Mouse (Mus musculus) myocyte (in vitro differentiated cells): ENCODE results near the gene Plce1. TPM values are rescaled to one million over a fixed set of nuclear protein-coding genes. Genes with fewer than 3 reads are reported as not detected.

Source experiments
- H3K27me3 ChIP-seq: one replicate; pipeline ENCODE4 v1.6.1; 2011; ENCODE audit not compliant: control insufficient read depth, insufficient read depth, insufficient read length
- H3K36me3 ChIP-seq: one replicate; pipeline ENCODE4 v1.6.1; 2011; ENCODE audit not compliant: control insufficient read depth, insufficient read depth
- H3K4me2 ChIP-seq: one replicate; pipeline ENCODE4 v1.6.1; 2011; ENCODE audit warnings: low read depth, control low read depth
- H3K4me3 ChIP-seq: one replicate; pipeline ENCODE4 v1.5.1; 2011; ENCODE audit warnings: mild to moderate bottlenecking, control low read depth, moderate library complexity
- H3K79me2 ChIP-seq: one replicate; pipeline ENCODE4 v1.6.1; 2011; ENCODE audit not compliant: control insufficient read depth, insufficient read depth
- H3ac ChIP-seq: one replicate; pipeline ENCODE4 v1.6.1; 2011; ENCODE audit not compliant: control insufficient read depth, insufficient read length
- CEBPB ChIP-seq: IDR thresholded peaks from 2 replicates; pipeline ENCODE4 v1.6.1; 2011; ENCODE audit warnings: mild to moderate bottlenecking, moderate library complexity; ENCODE audit not compliant: poor library complexity, insufficient read depth, severe bottlenecking
- E2F4 ChIP-seq: IDR thresholded peaks from one replicate; pipeline ENCODE4 v1.6.1; 2011; ENCODE audit warnings: mild to moderate bottlenecking, control low read depth, moderate library complexity; ENCODE audit not compliant: insufficient read depth
- MAX ChIP-seq: IDR thresholded peaks from one replicate; pipeline ENCODE4 v1.6.1; 2011; ENCODE audit warnings: low read depth, mild to moderate bottlenecking, control low read depth
- MYOD1 ChIP-seq, 3 experiments: IDR thresholded peaks; one replicate each; pipeline ENCODE4 v1.6.1; 2011; ENCODE audit warnings: control low read depth in 2 of 3, low read depth in 2 of 3, mild to moderate bottlenecking in 2 of 3, moderate library complexity in 1 of 3; ENCODE audit not compliant: insufficient read length in 2 of 3, control insufficient read depth in 1 of 3
- MYOG ChIP-seq, 3 experiments: IDR thresholded peaks; one replicate each; pipeline ENCODE4 v1.6.1; 2011; ENCODE audit warnings: control low read depth in 2 of 3, low read depth in 2 of 3, mild to moderate bottlenecking in 2 of 3; ENCODE audit not compliant: insufficient read length in 2 of 3, control insufficient read depth in 1 of 3, insufficient read depth in 1 of 3
- POLR2A ChIP-seq: IDR thresholded peaks from one replicate; pipeline ENCODE4 v1.6.1; 2011; ENCODE audit warnings: low read depth, mild to moderate bottlenecking, control low read depth, moderate library complexity; ENCODE audit not compliant: insufficient read length
- POLR2AphosphoS2 ChIP-seq: IDR thresholded peaks from one replicate; pipeline ENCODE4 v1.6.1; 2011; ENCODE audit warnings: low read depth, control low read depth; ENCODE audit not compliant: insufficient read length
- REST ChIP-seq: IDR thresholded peaks from one replicate; pipeline ENCODE4 v1.6.1; 2011; ENCODE audit warnings: mild to moderate bottlenecking, control low read depth, moderate library complexity; ENCODE audit not compliant: insufficient read depth, insufficient read length
- SRF ChIP-seq: IDR thresholded peaks from one replicate; pipeline ENCODE4 v1.6.1; 2011; ENCODE audit warnings: low read depth; ENCODE audit not compliant: control insufficient read depth, insufficient read length
- TCF12 ChIP-seq: IDR thresholded peaks from one replicate; pipeline ENCODE4 v1.6.1; 2011; ENCODE audit warnings: mild to moderate bottlenecking, control low read depth; ENCODE audit not compliant: poor library complexity, insufficient read depth, severe bottlenecking
- TCF3 ChIP-seq: IDR thresholded peaks from one replicate; pipeline ENCODE4 v1.6.1; 2011; ENCODE audit warnings: low read depth, control low read depth; ENCODE audit not compliant: insufficient read length
- USF1 ChIP-seq: IDR thresholded peaks from one replicate; pipeline ENCODE4 v1.6.1; 2011; ENCODE audit warnings: low read depth, mild to moderate bottlenecking, control low read depth, moderate library complexity
- polyA plus RNA-seq: library from polyadenylated mRNA; unstranded; fragments of >200 nt; fragmentation: generic; extraction: Trizol; gene quantifications from one replicate; pipeline ENCODE4 v1.2.1, GENCODE M21; 2012; ENCODE audit warnings: missing spikeins

The Plce1 gene
- polyA plus RNA-seq, 1 experiment = 0.01 TPM

DNA sequence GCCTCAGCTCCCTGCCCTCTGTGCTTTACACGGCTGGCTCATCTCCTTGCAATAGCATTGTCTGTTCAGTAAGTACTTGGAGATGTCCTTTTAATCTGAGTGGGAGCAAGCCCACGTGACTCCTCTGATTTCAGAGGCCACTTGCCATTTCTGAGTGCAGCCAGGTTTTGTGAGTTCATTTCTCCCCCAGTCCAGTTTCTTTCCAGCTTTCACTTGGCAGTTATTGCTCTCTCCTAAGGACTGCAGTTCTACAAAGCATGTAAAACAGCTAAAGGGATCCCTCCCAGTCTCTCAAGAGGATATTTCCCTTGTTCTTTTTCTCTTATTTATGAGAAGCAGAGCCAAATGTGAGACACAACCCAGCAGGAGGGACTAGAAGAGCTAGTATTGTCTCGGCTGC, 58.4 kb downstream of the Plce1 start:
- Histone ChIP-seq H3K36me3 (no peaks in the 10 kb centered on the region), H3K4me3 (no peak overlapping the region), H3ac (no peak overlapping the region), H3K4me2 (no peak overlapping the region), H3K27me3 (no peaks in the 10 kb centered on the region), H3K79me2 (no peaks in the 10 kb centered on the region)
- TF ChIP-seq USF1 = no peak
- TF ChIP-seq E2F4 = no peak
- TF ChIP-seq CEBPB = no peak
- no peak for TF ChIP-seq REST
- no peak for TF ChIP-seq SRF
- no peak for TF ChIP-seq MAX
- TF ChIP-seq TCF3 = no peak

DNA sequence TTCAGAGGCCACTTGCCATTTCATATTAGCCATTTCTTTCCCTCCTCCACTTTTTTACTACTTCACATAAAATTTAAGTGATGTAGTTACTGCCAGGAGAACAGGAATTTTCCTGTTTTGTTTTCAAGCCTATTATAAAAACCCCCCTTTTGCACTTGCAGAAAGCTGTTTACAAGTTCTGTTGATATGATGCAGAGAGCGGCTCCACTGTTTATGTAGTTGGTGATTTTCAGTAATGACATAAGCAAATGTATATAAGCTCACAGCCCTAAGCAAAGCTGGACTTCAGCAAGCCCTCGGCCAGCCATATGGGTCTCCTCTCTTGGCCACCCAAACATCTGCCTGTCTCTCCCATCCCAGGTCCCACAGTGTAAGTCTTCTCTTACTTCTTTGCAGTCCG, 59.6 kb downstream of the Plce1 start:
- Histone ChIP-seq H3ac (no peak overlapping the region), H3K4me2 (no peak overlapping the region), H3K4me3 (no peak overlapping the region), H3K36me3 (no peaks in the 10 kb centered on the region), H3K27me3 (no peaks in the 10 kb centered on the region), H3K79me2 (no peaks in the 10 kb centered on the region)
- TF ChIP-seq TCF3 (no peak), USF1 (no peak), E2F4 (no peak), POLR2A (no peak), TCF12 (no peak), MYOG (IDR thresholded peaks at IDR 0.05; ENCODE audit: control insufficient read depth in 1 of 3, insufficient read depth in 1 of 3, insufficient read length in 2 of 3, low read depth in 2 of 3) (no peak), REST (no peak), CEBPB (no peak), SRF (no peak), MYOD1 (IDR thresholded peaks at IDR 0.05; ENCODE audit: control insufficient read depth in 1 of 3, insufficient read length in 2 of 3, low read depth in 2 of 3) (no peak), POLR2AphosphoS2 (no peak), MAX (no peak)

DNA sequence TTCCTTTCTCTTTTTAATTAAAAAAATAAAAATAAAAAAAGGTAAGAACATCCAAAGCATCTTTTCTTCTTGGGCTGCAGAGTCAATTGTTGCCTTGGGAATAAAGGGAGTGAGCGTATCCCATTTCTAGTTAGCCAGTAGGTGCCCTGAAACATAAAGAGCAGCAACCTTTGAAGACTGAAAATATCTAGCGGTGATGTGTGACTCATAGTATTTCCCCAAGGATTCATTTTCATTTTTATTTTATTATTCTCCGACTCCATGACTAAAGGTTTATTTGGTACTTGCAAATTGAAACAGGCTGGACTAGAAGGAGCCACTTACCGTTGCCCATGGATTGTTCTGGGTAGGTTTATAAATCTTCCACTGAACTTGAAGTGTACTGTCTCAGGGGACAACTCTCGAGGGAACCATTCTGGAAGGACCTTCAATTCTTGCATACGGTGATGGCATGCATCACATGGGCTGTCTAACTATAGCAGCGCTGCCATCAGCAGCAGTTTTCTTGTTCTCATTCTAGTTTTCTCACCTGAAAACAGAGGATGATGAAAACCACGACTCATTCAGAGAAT, 68.7 kb downstream of the Plce1 start:
- Histone ChIP-seq H3K4me2 (no peak overlapping the region), H3K79me2 (no peaks in the 10 kb centered on the region), H3ac (no peak overlapping the region), H3K27me3 (no peaks in the 10 kb centered on the region), H3K4me3 (no peak overlapping the region), H3K36me3 (no peaks in the 10 kb centered on the region)
- TF ChIP-seq USF1 (no peak), MAX (no peak), MYOG (IDR thresholded peaks at IDR 0.05; ENCODE audit: control insufficient read depth in 1 of 3, insufficient read depth in 1 of 3, insufficient read length in 2 of 3, low read depth in 2 of 3) (no peak), SRF (no peak), POLR2A (no peak)

DNA sequence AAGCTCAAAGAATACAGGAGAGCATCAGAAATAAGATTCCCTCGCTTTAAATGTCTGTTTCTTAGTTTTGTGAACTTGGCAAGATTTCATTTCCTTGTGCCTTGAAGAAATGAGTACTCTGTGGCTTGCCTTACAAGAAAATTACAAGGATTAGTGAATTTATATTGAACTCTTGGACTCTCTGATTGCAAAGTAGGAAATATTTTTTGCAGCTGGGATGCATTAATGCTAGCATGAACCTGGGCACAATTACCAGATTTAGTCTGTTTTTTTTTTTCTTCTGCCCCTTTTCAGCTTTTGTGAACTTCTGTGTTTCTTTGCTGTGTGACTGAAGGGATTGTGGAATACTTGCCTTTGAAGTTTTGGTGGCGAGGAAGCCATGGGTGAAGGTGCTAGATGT, 72.6 kb downstream of the Plce1 start:
- Histone ChIP-seq H3K79me2 (no peaks in the 10 kb centered on the region), H3K4me2 (no peak overlapping the region)
- no peak for TF ChIP-seq MYOG (IDR thresholded peaks at IDR 0.05; ENCODE audit: control insufficient read depth in 1 of 3, insufficient read depth in 1 of 3, insufficient read length in 2 of 3, low read depth in 2 of 3)
- TF ChIP-seq CEBPB = no peak
- no peak for TF ChIP-seq TCF3
- no peak for TF ChIP-seq POLR2AphosphoS2
- TF ChIP-seq MAX = no peak
- no peak for TF ChIP-seq REST
- no peak for TF ChIP-seq E2F4
- no peak for TF ChIP-seq TCF12
- no peak for TF ChIP-seq MYOD1 (IDR thresholded peaks at IDR 0.05; ENCODE audit: control insufficient read depth in 1 of 3, insufficient read length in 2 of 3, low read depth in 2 of 3)
- TF ChIP-seq POLR2A = no peak
- no peak for TF ChIP-seq USF1
- TF ChIP-seq SRF = no peak

DNA sequence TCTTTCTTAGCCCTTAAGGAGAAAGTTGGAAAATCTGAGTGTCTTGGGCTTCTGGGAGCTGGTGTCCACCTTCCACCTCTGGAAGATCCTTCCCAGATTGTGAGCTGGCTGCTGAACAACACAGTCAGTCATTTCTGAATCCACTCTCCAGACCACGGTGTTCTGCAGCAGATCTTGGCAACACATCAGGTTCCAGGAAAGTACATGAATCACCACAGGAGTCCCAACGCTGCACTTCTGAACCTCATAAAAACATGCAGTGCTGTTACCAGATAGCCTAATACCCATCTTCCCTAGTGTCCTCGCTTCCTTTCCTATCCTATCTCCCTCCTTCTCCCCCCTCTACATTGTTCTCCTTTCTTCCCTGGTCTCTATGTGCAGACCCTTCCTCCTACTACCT, 74.5 kb downstream of the Plce1 start:
- Histone ChIP-seq H3K4me2 (no peak overlapping the region), H3ac (no peak overlapping the region), H3K4me3 (no peak overlapping the region), H3K36me3 (no peaks in the 10 kb centered on the region), H3K27me3 (no peaks in the 10 kb centered on the region), H3K79me2 (no peaks in the 10 kb centered on the region)
- TF ChIP-seq MAX = no peak
- TF ChIP-seq REST = no peak
- no peak for TF ChIP-seq POLR2A
- no peak for TF ChIP-seq MYOG (IDR thresholded peaks at IDR 0.05; ENCODE audit: control insufficient read depth in 1 of 3, insufficient read depth in 1 of 3, insufficient read length in 2 of 3, low read depth in 2 of 3)

More for the DNA sequence above, 72.6 kb downstream of the Plce1 start:
- no peak overlapping the region for H3ac ChIP-seq
- no peaks in the 10 kb centered on the region for H3K27me3 ChIP-seq
- H3K4me3 ChIP-seq = no peak overlapping the region
- H3K36me3 ChIP-seq = no peaks in the 10 kb centered on the region
